Mouse (Mus musculus): ENCODE results near the gene Lsm11.

Lsm11 gene

DNA sequence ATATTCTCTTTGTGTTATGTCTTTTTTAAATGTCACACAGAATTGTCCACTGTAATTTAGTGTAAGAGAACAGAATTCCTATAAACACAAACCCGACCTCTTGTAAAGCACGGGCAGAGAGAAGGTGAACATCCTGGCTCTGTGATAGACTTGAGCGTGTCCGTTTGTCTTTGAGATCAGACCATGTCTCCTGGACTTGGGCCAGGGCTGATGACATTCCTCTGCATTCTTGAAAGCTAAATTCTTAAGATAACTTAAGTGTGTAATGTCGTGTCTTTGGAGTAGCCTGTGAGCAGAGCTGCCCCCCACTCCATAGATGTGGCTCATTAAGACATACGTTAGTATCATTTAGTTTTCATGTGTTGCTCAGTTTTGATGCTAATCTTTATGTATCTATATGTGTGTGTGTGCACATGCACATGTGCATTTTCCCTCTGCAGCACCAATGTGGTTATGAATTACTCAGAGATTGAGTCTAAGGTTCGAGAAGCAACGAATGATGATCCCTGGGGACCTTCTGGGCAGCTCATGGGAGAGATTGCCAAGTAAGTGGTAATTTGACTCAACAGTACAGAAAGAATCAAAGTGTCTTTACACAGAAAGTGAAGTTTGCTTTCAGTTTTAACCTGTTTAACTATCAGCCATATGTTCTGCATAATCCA lies 61.3 kb downstream of the Lsm11 start:
- peak; percentile 86 for DNase-seq (ENCODE audit: low read depth)

DNA sequence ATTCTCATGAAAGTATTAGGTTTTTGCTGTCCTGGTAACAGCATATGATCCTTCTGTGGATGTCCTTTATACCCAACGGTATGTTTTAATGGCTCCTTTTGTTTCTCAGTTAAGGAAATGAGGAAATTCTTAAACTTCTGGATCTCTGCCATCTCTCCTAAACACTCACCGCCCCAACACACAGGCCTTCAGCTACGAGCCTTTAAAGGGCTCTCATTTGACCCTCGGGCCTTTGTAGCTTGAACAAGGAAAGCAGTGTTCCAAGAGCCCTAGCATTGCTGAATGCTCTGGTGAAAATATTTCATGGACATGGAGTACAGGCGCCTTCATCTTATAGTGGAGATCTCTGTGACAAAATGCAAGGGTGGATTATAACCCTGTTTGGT lies 63.1 kb downstream of the Lsm11 start:
- DNase-seq (ENCODE audit: low read depth), result peak; percentile 62

DNA sequence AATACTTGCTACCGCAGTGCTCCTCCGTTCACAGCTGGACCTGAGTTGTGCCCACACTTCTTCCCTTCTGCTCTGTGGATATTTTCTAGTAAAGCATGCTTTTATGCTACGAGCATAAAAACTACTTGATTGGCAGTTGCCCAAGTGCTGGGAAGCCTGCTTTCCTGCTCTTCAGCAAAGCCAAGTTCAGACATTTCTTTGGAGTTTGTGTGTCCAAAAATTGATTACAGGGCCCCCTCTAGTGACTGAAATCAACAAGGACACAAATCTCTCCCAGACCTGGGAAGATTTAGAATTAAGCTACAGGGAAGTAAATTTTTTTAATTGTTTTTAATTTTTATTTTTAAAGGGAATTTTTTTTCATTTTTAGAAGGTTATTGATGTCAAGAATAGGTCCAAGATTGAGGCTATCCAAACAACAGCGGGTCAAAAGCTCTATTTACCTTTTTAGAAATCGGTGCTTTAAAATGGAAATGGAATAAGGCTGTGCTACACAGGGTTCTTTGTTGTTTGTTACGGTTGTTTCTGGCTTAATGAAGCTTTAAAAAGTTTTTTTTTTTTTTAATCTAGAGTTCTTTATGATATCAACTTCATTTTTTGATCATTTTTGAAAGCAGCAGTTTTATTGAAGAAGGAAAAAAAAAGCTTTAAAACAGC lies 63.6 kb downstream of the Lsm11 start:
- DNase-seq (ENCODE audit: low read depth), result peak; percentile 87

DNA sequence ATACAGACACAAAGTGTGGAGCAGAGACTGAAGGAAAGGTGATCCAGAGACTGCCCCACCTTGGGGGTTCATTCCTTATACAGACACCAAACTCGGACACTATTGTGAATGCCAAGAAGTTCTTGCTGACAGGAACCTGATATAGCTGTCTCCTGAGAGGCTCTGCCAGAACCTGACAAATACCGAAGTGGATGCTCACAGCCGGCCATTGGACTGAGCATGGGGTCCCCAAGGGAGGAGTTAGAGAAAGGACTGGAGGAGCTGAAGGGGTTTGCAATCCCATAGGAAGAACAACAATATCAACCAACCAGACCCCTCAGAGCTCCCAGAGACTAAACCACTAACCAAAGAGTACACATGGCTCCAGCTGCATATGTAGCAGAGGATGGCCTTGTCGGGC lies 65.4 kb downstream of the Lsm11 start:
- DNase-seq (ENCODE audit: low read depth), result peak; percentile 8
